14 mouse cellular contexts compared by ENCODE assay signal in genomic region chr14:27042280-27042983, GRCm38 (mm10). TPM values are rescaled to one million over a fixed set of nuclear protein-coding genes. Genes with fewer than 3 reads are reported as not detected.
DNase-seq lines count a peak whose midpoint lies in the region; ATAC-seq lines count a peak whose summit lies in the region.
"Had no signal": no experiment of that assay in that cellular context is flagged by ENCODE, and none has a peak within 500 bp of the region (broad histone marks: within the 10 kb centered on the region; RNA-seq: fewer than 3 reads in every experiment).

No protein-coding gene starts in this region.

- H3K4me2 ChIP-seq in midbrain, embryonic 11.5 days, result peak overlapping the region; percentile 32
- no peak overlapping the region for H3K4me2 ChIP-seq in midbrain, embryonic 15.5 days
- H3K4me2 ChIP-seq in limb, embryonic 15.5 days, result no peak overlapping the region
- H3K4me2 ChIP-seq: neural tube, embryonic 13.5 days had no signal

- WGBS in midbrain, embryonic 11.5 days, result 46% methylated on average over 8 of the region's 8 CpGs
- 47% methylated on average over 8 of the region's 8 CpGs for WGBS in midbrain, embryonic 15.5 days
- WGBS in embryonic facial prominence, embryonic 10.5 days, result 44% methylated on average over 8 of the region's 8 CpGs
- WGBS in limb, embryonic 15.5 days, result 23% methylated on average over 8 of the region's 8 CpGs

- peak overlapping the region; percentile 14; the same call in 1 of the 2 replicates for H3K9ac ChIP-seq in midbrain, embryonic 11.5 days (ENCODE audit: low read length)
- no peak overlapping the region for H3K9ac ChIP-seq in midbrain, embryonic 15.5 days
- H3K9ac ChIP-seq in limb, embryonic 15.5 days, result no peak overlapping the region
- H3K9ac ChIP-seq: neural tube, embryonic 13.5 days had no signal

- H3K9me3 ChIP-seq in midbrain, embryonic 11.5 days (ENCODE audit: control insufficient read depth, low read length), result no peaks in the 10 kb centered on the region
- no peaks in the 10 kb centered on the region for H3K9me3 ChIP-seq in midbrain, embryonic 15.5 days
- no peaks in the 10 kb centered on the region for H3K9me3 ChIP-seq in embryonic facial prominence, embryonic 10.5 days
- no peaks in the 10 kb centered on the region for H3K9me3 ChIP-seq in limb, embryonic 15.5 days
- H3K9me3 ChIP-seq: neural tube, embryonic 13.5 days had no signal

- no peak for DNase-seq in midbrain, embryonic 11.5 days (ENCODE audit: low spot score, missing footprints)
- no peak for DNase-seq in embryonic facial prominence, embryonic 10.5 days (ENCODE audit: low spot score)
- DNase-seq in kidney, adult 8-10 months, result peak; percentile 57 to 64
- no peak for DNase-seq in cerebellum, postnatal 25 days
- no peak for DNase-seq in left cerebral cortex, postnatal 10 days (ENCODE audit: extremely low spot score in 1 of 2, low spot score in 2 of 2)
- no peak for DNase-seq in lung, postnatal 25 days (ENCODE audit: low spot score)
- DNase-seq: cerebellum, adult 18-20 months; layer of hippocampus, adult 9-11 months; lung, adult 18-20 months had no signal

- H3K27ac ChIP-seq in midbrain, embryonic 11.5 days (ENCODE audit: low read depth, low read length), result 0 out of 2 replicates have a peak overlapping the region, but pooled peaks have one; percentile 7
- H3K27ac ChIP-seq in midbrain, embryonic 15.5 days, result no peak overlapping the region
- peak overlapping the region; percentile 45; the same call in 1 of the 2 replicates for H3K27ac ChIP-seq in embryonic facial prominence, embryonic 10.5 days (replicated peaks)
- H3K27ac ChIP-seq in limb, embryonic 15.5 days, result peak overlapping the region; percentile 77; the same call in 1 of the 2 replicates
- H3K27ac ChIP-seq: neural tube, embryonic 13.5 days had no signal

- peaks cover 22% of the 10 kb centered on the region for H3K4me1 ChIP-seq in midbrain, embryonic 11.5 days (ENCODE audit: control insufficient read depth, insufficient read depth, low read length)
- H3K4me1 ChIP-seq in midbrain, embryonic 15.5 days, result peaks cover 21% of the 10 kb centered on the region
- peaks cover 80% of the 10 kb centered on the region for H3K4me1 ChIP-seq in embryonic facial prominence, embryonic 10.5 days
- H3K4me1 ChIP-seq in limb, embryonic 15.5 days, result peaks cover 74% of the 10 kb centered on the region

- no peaks in the 10 kb centered on the region for H3K36me3 ChIP-seq in midbrain, embryonic 11.5 days (ENCODE audit: control insufficient read depth, insufficient read depth, low read length)
- no peaks in the 10 kb centered on the region for H3K36me3 ChIP-seq in midbrain, embryonic 15.5 days (replicated peaks)
- peaks cover under 1% of the 10 kb centered on the region; the same call in 1 of the 2 replicates for H3K36me3 ChIP-seq in embryonic facial prominence, embryonic 10.5 days (replicated peaks)
- H3K36me3 ChIP-seq in limb, embryonic 15.5 days, result no peaks in the 10 kb centered on the region
- H3K36me3 ChIP-seq: neural tube, embryonic 13.5 days had no signal

- intact Hi-C loops in left cerebral cortex, postnatal 10 days (cut with DNase I), result no loop called here

- peaks cover 22% of the 10 kb centered on the region for H3K27me3 ChIP-seq in midbrain, embryonic 11.5 days (ENCODE audit: control insufficient read depth, insufficient read depth, low read length)
- H3K27me3 ChIP-seq in midbrain, embryonic 15.5 days (replicated peaks), result peaks cover 16% of the 10 kb centered on the region
- H3K27me3 ChIP-seq in embryonic facial prominence, embryonic 10.5 days (replicated peaks; ENCODE audit: low read depth, poor library complexity, severe bottlenecking), result peaks cover 12% of the 10 kb centered on the region; the same call in 1 of the 2 replicates
- no peaks in the 10 kb centered on the region for H3K27me3 ChIP-seq in limb, embryonic 15.5 days

- ATAC-seq in midbrain, embryonic 11.5 days (ENCODE audit: low FRiP score), result no peak
- ATAC-seq in midbrain, embryonic 15.5 days (replicated peaks), result no peak
- ATAC-seq in limb, embryonic 15.5 days (ENCODE audit: insufficient number of reproducible peaks, low FRiP score, low TSS enrichment, low read depth), result no peak

- peak overlapping the region; percentile 7; the same call in 1 of the 2 replicates for H3K4me3 ChIP-seq in midbrain, embryonic 11.5 days (ENCODE audit: low read depth, low read length)
- no peak overlapping the region for H3K4me3 ChIP-seq in midbrain, embryonic 15.5 days
- H3K4me3 ChIP-seq in embryonic facial prominence, embryonic 10.5 days, result peak overlapping the region; percentile 98
- no peak overlapping the region for H3K4me3 ChIP-seq in limb, embryonic 15.5 days
- H3K4me3 ChIP-seq: neural tube, embryonic 13.5 days had no signal

RNA-seq across cellular contexts. Expression of gene Il17rd, which starts 3.7 kb away (rescaled TPM):
- 3.3 and 4.7 TPM in 2 replicates for polyA plus RNA-seq in midbrain, embryonic 11.5 days (2014; fragmentation: Nextera tagmentation; extraction: Ambion mirVana)
- polyA plus RNA-seq in midbrain, embryonic 15.5 days (2015; fragmentation: Nextera tagmentation; extraction: Ambion mirVana), result 2.2 and 2.3 TPM in 2 replicates
- 9.6 and 10.1 TPM in 2 replicates for polyA plus RNA-seq in embryonic facial prominence, embryonic 10.5 days (2016; fragmentation: Nextera tagmentation; extraction: Ambion mirVana)
- 4.7 and 5.7 TPM in 2 replicates for polyA plus RNA-seq in limb, embryonic 15.5 days (2015; fragmentation: Nextera tagmentation; extraction: Ambion mirVana)
- 1 to 10 TPM; 3.3 to 4.3 TPM for total RNA-seq in left cerebral cortex, postnatal 10 days (2021)

RNA-seq across cellular contexts. Expression of gene Hesx1, which starts 48.2 kb away (rescaled TPM):
- 0.39 TPM in 1 of 2 replicates, not detected in the other for polyA plus RNA-seq in midbrain, embryonic 11.5 days (2014; fragmentation: Nextera tagmentation; extraction: Ambion mirVana)
- 0.23 and 0.29 TPM in 2 replicates for polyA plus RNA-seq in midbrain, embryonic 15.5 days (2015; fragmentation: Nextera tagmentation; extraction: Ambion mirVana)
- polyA plus RNA-seq in embryonic facial prominence, embryonic 10.5 days (2016; fragmentation: Nextera tagmentation; extraction: Ambion mirVana), result 3.4 and 3.9 TPM in 2 replicates
- 0.24 TPM in 1 of 2 replicates, not detected in the other for polyA plus RNA-seq in limb, embryonic 15.5 days (2015; fragmentation: Nextera tagmentation; extraction: Ambion mirVana)
- not detected for total RNA-seq in left cerebral cortex, postnatal 10 days (2021)
- polyA plus RNA-seq: heart, postnatal 0 days; neural tube, embryonic 13.5 days; spleen, adult 2 months had no signal

Comparison
In these comparisons a context has a peak if more than half of its experiments do, and no peak if none do; other contexts are left out.
1. H3K4me3 ChIP-seq: peak in midbrain, embryonic 11.5 days (single experiment) and embryonic facial prominence, embryonic 10.5 days (single experiment); none in midbrain, embryonic 15.5 days (single experiment) and limb, embryonic 15.5 days (single experiment).
2. DNase-seq: peak in kidney, adult 8-10 months (2 of 2); none in midbrain, embryonic 11.5 days (single experiment), embryonic facial prominence, embryonic 10.5 days (single experiment), cerebellum, postnatal 25 days (0 of 2), left cerebral cortex, postnatal 10 days (0 of 2) and lung, postnatal 25 days (single experiment).